Mouse (Mus musculus) forebrain, postnatal 0 days (tissue): Measurements from ENCODE around the gene Med4. TPM values are rescaled to one million over a fixed set of nuclear protein-coding genes. Genes with fewer than 3 reads are reported as not detected.

Experiments
- ATAC-seq: fragments of 200-750 bp; cut with Nextera tagmentation; 2 replicates; pipeline ENCODE4 v1.8.0; 2017; ENCODE audit warnings: mild to moderate bottlenecking, moderate library complexity
- DNase-seq: peaks from one replicate; pipeline ENCODE4 v3.0.0-alpha.2; 2015
- H3K27ac ChIP-seq: fragments of 300-500 bp; sonication (generic); 2 replicates; pipeline ENCODE4 v1.5.1; 2014; ENCODE audit warnings: low read depth, mild to moderate bottlenecking, antibody characterized with exemption, low read length, moderate library complexity, mixed read lengths
- H3K27me3 ChIP-seq: fragments of 300-500 bp; sonication (generic); 2 replicates; pipeline ENCODE4 v1.6.1; 2014; ENCODE audit warnings: mild to moderate bottlenecking, low read length, mixed read lengths; ENCODE audit not compliant: insufficient read depth
- H3K36me3 ChIP-seq: fragments of 300-500 bp; sonication (generic); 2 replicates; pipeline ENCODE4 v1.6.1; 2014; ENCODE audit warnings: mild to moderate bottlenecking, moderate library complexity; ENCODE audit not compliant: insufficient read depth
- H3K4me1 ChIP-seq: fragments of 300-500 bp; sonication (generic); 2 replicates; pipeline ENCODE4 v1.6.1; 2014; ENCODE audit warnings: antibody characterized with exemption; ENCODE audit not compliant: insufficient read depth
- H3K4me2 ChIP-seq: fragments of 300-500 bp; sonication (generic); 2 replicates; pipeline ENCODE4 v1.6.1; 2014; ENCODE audit warnings: low read depth, mild to moderate bottlenecking, moderate library complexity
- H3K4me3 ChIP-seq: fragments of 300-500 bp; sonication (generic); 2 replicates; pipeline ENCODE4 v1.5.1; 2014; ENCODE audit warnings: low read depth, low read length, mixed read lengths
- H3K9ac ChIP-seq: fragments of 300-500 bp; sonication (generic); 2 replicates; pipeline ENCODE4 v1.6.1; 2014; ENCODE audit warnings: mild to moderate bottlenecking
- H3K9me3 ChIP-seq: fragments of 300-500 bp; sonication (generic); 2 replicates; pipeline ENCODE4 v1.6.1; 2016; ENCODE audit warnings: low read length
- CTCF ChIP-seq: sonication (generic); IDR thresholded peaks from 2 replicates; pipeline ENCODE4 v1.5.1; 2016; ENCODE audit warnings: antibody characterized with exemption, control low read depth, low read depth
- WGBS: fragments of 180-500 bp; shearing (Covaris S2); extraction: QIAGEN DNeasy Blood & Tissue Kit; methylation state at CpG from one replicate; pipeline ENCODE4 v1.1.7; 2014; 5-methylcytosine and 5-hydroxymethylcytosine counted together
- polyA plus RNA-seq: library from polyadenylated mRNA; unstranded; fragments of >200 nt; fragmentation: Nextera tagmentation; extraction: Ambion mirVana; gene quantifications from 2 replicates; pipeline ENCODE4 v1.2.1, GENCODE M21; 2015
- total RNA-seq: library from RNA; depleted of rRNA; stranded (reverse); fragments of >200 nt; gene quantifications from 2 replicates; pipeline ENCODE4 v1.2.3, GENCODE M21; 2014; rRNA removed

The Med4 gene
- total and polyA plus RNA-seq, 2 experiments from 2014 or later: 38.4 to 89.6 TPM

DNA sequence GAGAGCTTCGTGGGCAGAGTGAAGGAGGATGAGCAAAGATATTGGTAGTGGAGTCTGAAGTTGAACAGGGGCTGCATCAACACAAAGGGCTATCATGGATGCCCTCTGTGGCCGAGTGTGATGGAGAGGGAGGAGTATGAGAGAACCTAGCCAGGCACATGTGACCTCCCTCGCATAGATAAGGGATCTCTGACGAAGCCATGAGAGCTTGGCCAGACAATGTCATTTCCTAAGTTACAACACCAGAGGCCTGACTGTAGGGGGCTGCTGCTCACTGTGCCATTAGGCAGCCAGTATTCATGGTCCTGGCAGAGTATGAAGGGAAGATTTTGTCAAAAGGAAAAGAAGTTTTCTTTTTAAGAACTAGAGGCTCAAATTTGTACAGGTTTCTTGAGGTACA is 37.2 kb downstream of the Med4 start:
- Histone ChIP-seq H3K36me3 (no peaks in the 10 kb centered on the region), H3K27me3 (no peaks in the 10 kb centered on the region), H3K4me2 (no peak overlapping the region), H3K4me1 (no peaks in the 10 kb centered on the region), H3K9ac (no peak overlapping the region), H3K9me3 (no peaks in the 10 kb centered on the region), H3K27ac (no peak overlapping the region), H3K4me3 (no peak overlapping the region)
- ATAC-seq (no peak), DNase-seq (no peak)
- WGBS: 71% methylated on average over 4 of the region's 4 CpGs
- no peak for TF ChIP-seq CTCF

DNA sequence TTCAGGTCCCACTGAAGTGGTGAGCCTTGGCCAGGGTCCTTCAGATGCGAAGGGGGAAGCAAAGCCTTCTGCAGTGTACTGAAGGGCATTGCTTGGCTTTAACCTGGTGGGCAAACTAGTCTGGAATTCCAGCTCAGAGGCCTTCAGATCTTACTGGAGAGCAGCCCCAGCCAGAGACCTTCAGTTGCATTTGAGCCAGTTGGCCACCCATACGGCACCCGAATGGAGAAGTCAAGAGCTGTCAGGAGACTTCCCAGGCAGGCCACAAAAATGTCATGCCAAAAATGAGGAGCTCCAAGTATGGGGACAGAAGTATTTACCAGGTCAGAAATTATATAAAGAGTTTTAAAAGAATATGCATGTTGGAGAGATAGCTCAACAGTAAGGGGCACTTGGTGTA is 38.2 kb downstream of the Med4 start, which contains the start of gene Nudt15:
Nudt15 (minus strand) TSS at position 192 of the 400 bp plus-strand sequence.
- 92% methylated on average over 3 of the region's 3 CpGs for WGBS

DNA sequence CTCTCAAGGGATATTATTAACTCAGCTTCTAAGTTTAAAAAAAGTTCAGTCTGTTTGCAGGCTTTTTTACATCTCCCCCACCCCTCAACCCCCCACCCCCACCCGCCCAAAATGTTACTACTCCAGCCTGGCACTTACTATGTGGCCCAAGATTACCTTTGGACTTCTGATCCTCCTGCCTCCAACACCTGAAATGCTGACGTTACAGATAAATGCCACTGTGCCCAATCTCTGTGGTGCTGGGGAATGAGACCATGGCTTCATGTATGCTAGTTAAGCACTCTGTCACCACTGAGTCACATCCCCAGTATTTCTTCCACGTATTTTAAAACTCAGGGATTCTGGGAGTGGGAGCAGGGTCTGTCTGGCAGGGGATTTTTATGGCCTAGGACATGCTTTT is 40.5 kb downstream of the Med4 start:
- no peak for DNase-seq
- WGBS: 51% methylated on average over 3 of the region's 3 CpGs

More for the DNA sequence above, 38.2 kb downstream of the Med4 start, which contains the start of gene Nudt15:
- Histone ChIP-seq H3K9ac (no peak within 1 kb of the TSS), H3K4me3 (no peak within 1 kb of the TSS), H3K36me3 (no peaks in the 10 kb centered on the region), H3K27ac (no peak within 1 kb of the TSS), H3K4me1 (0 out of 2 replicates have a peak, but pooled peaks cover 3% of the 10 kb centered on the region), H3K9me3 (no peaks in the 10 kb centered on the region), H3K4me2 (no peak within 1 kb of the TSS), H3K27me3 (no peaks in the 10 kb centered on the region)
- DNase-seq (no peak), ATAC-seq (no peak)
- no peak for TF ChIP-seq CTCF

DNA sequence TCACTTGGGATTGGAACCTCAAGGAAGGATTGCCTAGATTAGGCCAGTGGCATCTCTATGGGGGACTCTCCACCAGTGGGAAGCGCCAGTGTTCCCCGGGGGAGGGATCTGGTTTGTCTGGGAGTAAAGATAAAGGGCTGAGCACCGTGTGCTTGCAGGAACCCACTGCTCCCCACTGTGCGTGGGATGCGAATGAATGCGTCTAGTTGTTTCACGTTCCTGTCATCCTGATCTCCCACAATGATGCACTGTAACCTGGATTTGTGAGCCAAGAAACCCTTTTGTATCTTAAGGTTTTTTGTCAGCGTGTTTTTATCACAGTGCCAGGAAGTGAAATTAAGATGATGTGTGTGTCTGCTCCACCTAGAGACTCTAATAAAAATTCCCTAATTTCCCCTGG is 40.9 kb downstream of the Med4 start:
- Histone ChIP-seq H3K4me3 (no peak overlapping the region), H3K9me3 (no peaks in the 10 kb centered on the region), H3K36me3 (no peaks in the 10 kb centered on the region), H3K4me1 (peaks cover 11% of the 10 kb centered on the region; the same call in 1 of the 2 replicates), H3K4me2 (no peak overlapping the region), H3K27ac (no peak overlapping the region), H3K9ac (no peak overlapping the region), H3K27me3 (no peaks in the 10 kb centered on the region)
- ATAC-seq: no peak
- WGBS: 21% methylated on average over 8 of the region's 8 CpGs
- DNase-seq: no peak
- TF ChIP-seq CTCF: no peak

More for the DNA sequence above, 40.5 kb downstream of the Med4 start:
- ATAC-seq: no peak
- Histone ChIP-seq H3K36me3 (no peaks in the 10 kb centered on the region), H3K9ac (no peak overlapping the region), H3K27ac (no peak overlapping the region), H3K4me3 (no peak overlapping the region), H3K4me1 (peaks cover 11% of the 10 kb centered on the region; the same call in 1 of the 2 replicates), H3K9me3 (no peaks in the 10 kb centered on the region), H3K27me3 (no peaks in the 10 kb centered on the region), H3K4me2 (no peak overlapping the region)
- no peak for TF ChIP-seq CTCF

DNA sequence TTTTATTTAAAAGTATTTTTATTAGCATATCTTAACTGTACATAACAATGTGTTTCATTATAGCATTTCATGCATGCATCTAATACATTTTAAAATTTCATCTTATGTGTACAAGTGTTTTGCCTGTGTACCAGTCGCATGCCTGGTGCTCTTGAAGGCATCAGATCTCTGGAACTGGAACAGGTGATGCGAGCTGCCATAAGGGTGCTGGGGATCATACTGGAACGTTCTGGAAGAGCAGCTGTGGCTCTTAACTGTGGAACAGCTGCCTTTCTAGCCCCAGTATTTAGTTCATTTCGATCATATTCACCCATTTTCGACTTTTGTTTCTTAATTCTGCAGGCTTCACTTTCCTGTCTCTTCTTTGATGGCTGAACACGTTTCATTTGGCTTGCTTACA is 41.3 kb downstream of the Med4 start:
- Histone ChIP-seq H3K36me3 (peaks cover 2% of the 10 kb centered on the region; the same call in 1 of the 2 replicates), H3K9ac (no peak overlapping the region), H3K4me2 (no peak overlapping the region), H3K4me1 (peaks cover 11% of the 10 kb centered on the region; the same call in 1 of the 2 replicates), H3K27me3 (no peaks in the 10 kb centered on the region), H3K27ac (no peak overlapping the region), H3K4me3 (no peak overlapping the region), H3K9me3 (no peaks in the 10 kb centered on the region)
- DNase-seq (no peak), ATAC-seq (no peak)
- 74% methylated on average over 6 of the region's 6 CpGs for WGBS
- TF ChIP-seq CTCF: no peak

DNA sequence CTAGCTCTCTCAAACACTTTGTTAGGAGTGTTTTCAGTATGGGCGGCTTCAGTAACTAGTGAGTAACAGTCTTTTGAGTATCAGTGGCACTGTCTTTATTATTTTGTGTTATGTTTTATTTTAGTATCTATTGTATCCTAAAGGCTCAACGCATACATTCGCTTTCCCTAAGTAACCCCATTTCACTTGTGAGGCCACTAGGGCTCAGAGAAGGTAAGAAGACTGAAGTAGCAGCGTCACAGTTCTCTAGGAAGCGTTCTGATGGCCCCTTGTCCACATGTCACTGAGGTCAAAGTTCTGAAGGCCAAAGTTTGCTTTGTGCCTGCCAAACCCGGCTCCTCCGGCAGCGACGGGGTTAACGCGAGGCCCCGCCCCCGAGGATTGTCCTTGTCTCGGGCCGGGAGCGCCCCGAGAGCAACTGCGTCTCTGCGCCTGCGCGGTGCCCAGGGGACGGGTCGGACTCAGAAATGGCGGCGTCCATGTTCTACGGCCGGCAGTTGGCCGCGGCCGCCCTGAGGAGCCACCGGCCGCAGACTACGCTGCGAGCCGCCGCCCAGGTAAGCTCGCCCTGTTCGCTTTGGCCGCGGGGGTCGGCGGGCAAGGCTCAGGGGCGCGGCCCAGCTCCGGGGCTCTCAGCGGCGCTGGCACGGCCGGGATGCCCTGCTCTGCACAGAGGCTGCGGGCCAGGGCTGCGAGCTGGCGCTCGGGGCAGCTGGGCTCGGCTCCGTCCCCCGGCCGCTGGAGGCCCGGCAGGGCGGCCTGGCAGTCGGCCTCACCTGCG is 42.7 kb downstream of the Med4 start:
- peak; percentile 97 for ATAC-seq
- H3K27me3 ChIP-seq: no peaks in the 10 kb centered on the region
- peak overlapping the region; percentile 85 for H3K4me2 ChIP-seq
- H3K9me3 ChIP-seq: no peaks in the 10 kb centered on the region
- peak overlapping the region; percentile 73 for H3K27ac ChIP-seq
- 3% methylated on average over 61 of the region's 61 CpGs for WGBS
- H3K4me3 ChIP-seq: peak overlapping the region; percentile 97
- H3K4me1 ChIP-seq: peaks cover 11% of the 10 kb centered on the region; the same call in 1 of the 2 replicates
- peaks cover 5% of the 10 kb centered on the region; the same call in 1 of the 2 replicates for H3K36me3 ChIP-seq
- TF ChIP-seq CTCF: peak; percentile 30; the same call in 1 of the 2 replicates
- peak overlapping the region; percentile 96 for H3K9ac ChIP-seq
- DNase-seq: peak; percentile 94

DNA sequence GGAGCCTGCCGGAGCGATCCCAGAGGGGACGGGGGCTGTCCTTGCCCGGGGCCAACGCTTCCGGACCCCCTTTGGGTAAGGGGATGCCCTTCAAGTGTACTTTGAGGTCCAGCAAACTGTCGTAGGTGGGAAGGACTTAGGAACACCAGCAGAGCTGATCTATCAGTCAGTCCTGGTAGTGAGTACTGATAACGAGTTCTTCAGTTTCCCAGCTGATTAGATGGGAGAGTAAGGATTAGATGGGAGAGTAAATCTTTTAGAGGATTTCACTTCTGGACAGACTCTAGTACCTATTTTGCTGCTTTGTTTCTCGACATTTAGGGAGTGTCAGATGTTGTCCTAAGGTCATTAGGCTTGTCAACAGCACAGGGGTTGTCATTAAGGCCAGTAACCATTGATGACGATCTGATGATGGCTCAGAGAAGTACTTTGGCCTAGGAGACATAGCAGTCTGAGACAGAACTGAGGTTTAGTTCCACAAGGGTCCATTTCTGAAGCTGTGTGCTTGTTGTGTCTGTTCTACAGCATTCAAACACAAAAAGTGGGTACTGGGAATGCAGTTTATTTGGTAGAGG is 43.4 kb downstream of the Med4 start:
- TF ChIP-seq CTCF: no peak
- no peak for ATAC-seq
- under 1% methylated on average over 10 of the region's 10 CpGs for WGBS

More for the DNA sequence above, 43.4 kb downstream of the Med4 start:
- peak overlapping the region; percentile 96 for H3K9ac ChIP-seq
- H3K36me3 ChIP-seq: peaks cover 5% of the 10 kb centered on the region; the same call in 1 of the 2 replicates
- peak overlapping the region; percentile 73 for H3K27ac ChIP-seq
- no peaks in the 10 kb centered on the region for H3K9me3 ChIP-seq
- peak overlapping the region; percentile 97 for H3K4me3 ChIP-seq
- no peak for DNase-seq
- H3K27me3 ChIP-seq: no peaks in the 10 kb centered on the region
- H3K4me2 ChIP-seq: peak overlapping the region; percentile 85
- H3K4me1 ChIP-seq: peaks cover 11% of the 10 kb centered on the region; the same call in 1 of the 2 replicates

Other genes with a start within 250 kb of the Med4 start
- 27.9 and 37.9 TPM in 2 replicates for gene Rb1, start 184.2 kb upstream of the Med4 start, total RNA-seq
- 16.2 and 20.6 TPM in 2 replicates for gene Rb1, start 184.2 kb upstream of the Med4 start, polyA plus RNA-seq
- 317 and 332 TPM in 2 replicates for gene Itm2b, start 124.7 kb upstream of the Med4 start, total RNA-seq
- 802 and 892 TPM in 2 replicates for gene Itm2b, start 124.7 kb upstream of the Med4 start, polyA plus RNA-seq
- gene Sucla2, start 15.3 kb downstream of the Med4 start, total RNA-seq: 95.7 and 106 TPM in 2 replicates
- gene Sucla2, start 15.3 kb downstream of the Med4 start, polyA plus RNA-seq: 144 and 148 TPM in 2 replicates
- 5.8 and 9.4 TPM in 2 replicates for gene Nudt15, start 38.2 kb downstream of the Med4 start, total RNA-seq
- gene Nudt15, start 38.2 kb downstream of the Med4 start, polyA plus RNA-seq: 6.0 and 8.5 TPM in 2 replicates
- not detected in 2 replicates for gene Gm21750, start 151.2 kb downstream of the Med4 start, total RNA-seq
- gene Gm21750, start 151.2 kb downstream of the Med4 start, polyA plus RNA-seq: not detected in 2 replicates